Mouse (Mus musculus): Measurements from ENCODE around the gene Nup98. TPM values are rescaled to one million over a fixed set of nuclear protein-coding genes. Genes with fewer than 3 reads are reported as not detected.
A peak's percentile ranks its signal among the peaks of the same experiment; 100 is the strongest.

The Nup98 gene
- total RNA-seq, 2 experiments from 2014 or later: 36.7 to 37.8 TPM

GRCm38 (mm10) chr7:102082816-102083215 lies 127.2 kb downstream of the Nup98 start, which contains the start of gene Trpc2:
Gene Trpc2 (plus strand): TSS chr7:102083116.
- DNase-seq (ENCODE audit: extremely low spot score in 1 of 2, low spot score in 1 of 2): no peak

- DNase-seq (ENCODE audit: extremely low spot score in 1 of 2, low spot score in 1 of 2): no peak
Observed at GRCm38 (mm10) chr7:102081784-102082183, 128.2 kb downstream of the Nup98 start.

DNA sequence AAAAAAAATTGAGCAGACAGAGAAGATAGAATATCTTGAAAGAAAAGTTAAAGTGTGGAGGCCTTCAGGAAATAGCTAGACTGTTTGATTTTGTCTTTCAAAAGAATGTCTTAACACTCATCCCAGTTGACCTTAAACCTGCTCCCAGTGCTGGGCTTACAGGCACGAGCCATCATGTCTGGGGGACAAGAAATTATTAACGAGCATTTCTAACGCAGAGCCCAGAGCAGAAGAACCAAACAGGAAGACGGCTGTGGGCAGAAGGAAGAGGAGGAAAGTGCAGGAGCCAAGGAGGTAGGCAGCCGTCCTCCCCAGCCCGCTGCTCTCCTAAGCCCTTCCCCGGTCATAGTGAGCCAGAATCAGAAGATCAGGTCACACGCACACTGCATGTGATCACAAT lies 129.7 kb downstream of the Nup98 start:
- no peak for DNase-seq (ENCODE audit: extremely low spot score in 1 of 2, low spot score in 1 of 2)

DNA sequence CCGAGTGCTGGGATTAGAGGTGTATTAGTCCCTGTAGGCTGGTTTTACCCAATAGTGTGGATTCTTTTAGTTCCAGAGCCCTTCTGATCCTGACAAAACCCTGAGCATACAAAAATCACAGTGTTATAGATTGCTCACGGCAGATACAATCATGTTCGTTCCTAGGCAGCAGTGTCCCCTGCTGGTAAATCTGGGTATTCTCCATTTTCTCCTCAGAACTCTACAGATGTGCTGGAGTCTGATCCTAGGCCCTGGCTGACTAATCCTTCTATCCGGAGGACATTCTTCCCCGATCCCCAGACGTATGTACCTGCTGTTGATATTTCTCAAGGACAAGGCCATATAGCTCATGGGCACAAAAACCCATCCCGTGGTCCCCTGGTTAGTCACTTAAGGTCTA lies 131.5 kb downstream of the Nup98 start:
- peak in 1 of 2 experiments; percentile 41 for DNase-seq (ENCODE audit: extremely low spot score in 1 of 2, low spot score in 1 of 2)

DNA sequence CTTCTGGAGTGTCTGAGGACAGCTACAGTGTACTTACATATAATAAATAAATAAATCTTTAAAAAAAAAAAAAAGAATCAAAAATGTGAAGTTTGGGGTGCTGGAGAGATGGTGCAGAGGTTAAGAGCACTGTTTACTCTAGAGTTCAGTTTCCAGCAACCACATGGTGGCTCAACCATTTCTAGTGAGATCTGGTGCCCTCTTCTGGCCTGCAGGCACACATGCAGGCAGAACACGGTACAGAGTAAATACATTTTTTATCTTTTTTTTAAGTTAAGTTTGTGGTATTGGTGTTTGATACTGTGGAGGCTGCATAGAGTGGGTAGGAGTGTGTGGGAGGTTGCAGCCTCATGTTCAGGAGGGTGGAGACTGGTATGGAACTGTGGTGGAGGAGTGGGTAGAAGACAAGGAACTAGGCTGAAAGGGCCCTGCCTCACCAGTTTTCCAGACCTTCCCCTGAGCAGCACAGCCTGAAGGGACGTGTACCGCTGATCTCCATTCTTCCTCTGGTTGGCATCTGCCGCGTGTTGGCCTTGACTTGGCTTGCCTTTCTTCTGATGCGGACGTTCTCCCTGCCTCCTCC lies 133.2 kb downstream of the Nup98 start:
- peak in 1 of 2 experiments; percentile 22 for DNase-seq (ENCODE audit: extremely low spot score in 1 of 2, low spot score in 1 of 2)

Other genes starting within 250 kb of the Nup98 start
- 1 to 10 TPM; 4.0 to 9.1 TPM for gene Il18bp, start 191.5 kb downstream of the Nup98 start, total RNA-seq (2021)
- gene Rnf121, start 144.7 kb downstream of the Nup98 start, total RNA-seq (2021): 10 to 100 TPM; 38.4 to 39.3 TPM
- 10 to 100 TPM; 24.7 to 26.4 TPM for gene Xndc1, start 144.7 kb downstream of the Nup98 start, total RNA-seq (2021)
- 1 to 10 TPM; 2.0 to 2.2 TPM for gene Xntrpc, start 144.5 kb downstream of the Nup98 start, total RNA-seq (2021)
- under 1 TPM; 0.52 to 0.69 TPM for gene Trpc2, start 127.1 kb downstream of the Nup98 start, total RNA-seq (2021)
- not detected for gene Art1, start 108.4 kb downstream of the Nup98 start, total RNA-seq (2021)
- not detected for gene Art5, start 100.7 kb downstream of the Nup98 start, total RNA-seq (2021)
- gene Chrna10, start 93.3 kb downstream of the Nup98 start, total RNA-seq (2021): under 1 TPM; 0.10 to 0.19 TPM
- 10 to 100 TPM; 27.7 to 34.0 TPM for gene Pgap2, start within 50 bp of the Nup98 start, total RNA-seq (2021)
- 10 to 100 TPM; 28.9 to 30.2 TPM for gene Rhog, start 45.9 kb upstream of the Nup98 start, total RNA-seq (2021)
- gene Stim1, start 57.6 kb upstream of the Nup98 start, total RNA-seq (2021): 10 to 100 TPM; 67.7 to 70.4 TPM
- gene Rrm1, start 231.5 kb upstream of the Nup98 start, total RNA-seq (2021): 10 to 100 TPM; 10.2 to 10.8 TPM

All from layer of hippocampus, postnatal 25 days (tissue).